Mouse (Mus musculus): ENCODE results near the gene Adora2a. TPM values are rescaled to one million over a fixed set of nuclear protein-coding genes. Genes with fewer than 3 reads are reported as not detected.
"Not testable (repeated sequence)": the region's sequence is repeated elsewhere in the genome, so short reads cannot be mapped to it uniquely, and the experiment has no call there.

The Adora2a gene
- polyA plus RNA-seq, 1 experiment from 2014 or later = 3.5 TPM

DNA sequence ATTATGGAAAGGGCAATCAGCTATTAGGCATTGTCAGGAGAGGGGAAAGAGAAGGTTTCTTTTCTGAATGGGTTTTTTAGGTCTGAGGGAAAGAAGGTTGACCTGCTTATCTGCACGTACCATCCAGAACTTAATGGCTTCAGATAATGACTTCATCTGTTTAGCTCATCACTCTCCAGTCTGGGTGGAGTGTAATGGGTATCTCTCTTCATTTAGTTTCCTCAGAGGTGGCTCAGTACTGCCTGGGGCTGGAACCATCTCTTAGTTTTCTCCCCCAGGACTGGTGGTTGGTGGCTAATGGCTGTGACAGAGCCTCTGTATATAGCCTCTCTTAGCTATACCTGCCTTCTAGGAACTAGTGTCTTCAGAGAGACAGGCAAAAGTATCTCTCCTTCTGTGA, 25.3 kb upstream of the Adora2a start:
- Histone ChIP-seq H3K4me1 (ENCODE audit: control insufficient read depth, insufficient read depth, low read length) (no peaks in the 10 kb centered on the region), H3K4me2 (ENCODE audit: low read depth, severe bottlenecking) (no peak overlapping the region), H3K27me3 (ENCODE audit: control insufficient read depth, insufficient read depth, low read length) (no peaks in the 10 kb centered on the region), H3K27ac (replicated peaks; ENCODE audit: low read depth, low read length) (no peak overlapping the region), H3K9me3 (ENCODE audit: control insufficient read depth, low read length) (no peaks in the 10 kb centered on the region), H3K9ac (ENCODE audit: low read length) (no peak overlapping the region), H3K36me3 (ENCODE audit: control insufficient read depth, insufficient read depth, low read length) (no peaks in the 10 kb centered on the region), H3K4me3 (ENCODE audit: low read depth, low read length) (no peak overlapping the region)
- 89% methylated on average over 1 of the region's 1 CpGs for WGBS
- no peak for ATAC-seq (ENCODE audit: insufficient number of reproducible peaks, low FRiP score, low TSS enrichment, low read depth)
- no peak for DNase-seq (ENCODE audit: low spot score)

GRCm38 (mm10) chr10:75292206-75292605, 24.5 kb upstream of the Adora2a start:
- ATAC-seq (ENCODE audit: insufficient number of reproducible peaks, low FRiP score, low TSS enrichment, low read depth); H3K27me3 ChIP-seq (ENCODE audit: control insufficient read depth, insufficient read depth, low read length); H3K9me3 ChIP-seq (ENCODE audit: control insufficient read depth, low read length); H3K4me1 ChIP-seq (ENCODE audit: control insufficient read depth, insufficient read depth, low read length); H3K9ac ChIP-seq (ENCODE audit: low read length); H3K27ac ChIP-seq (replicated peaks; ENCODE audit: low read depth, low read length); H3K4me3 ChIP-seq (ENCODE audit: low read depth, low read length); DNase-seq (ENCODE audit: low spot score); H3K36me3 ChIP-seq (ENCODE audit: control insufficient read depth, insufficient read depth, low read length); H3K4me2 ChIP-seq (ENCODE audit: low read depth, severe bottlenecking): not testable (repeated sequence)
- 90% methylated on average over 8 of the region's 8 CpGs for WGBS

- H3K36me3 ChIP-seq (ENCODE audit: control insufficient read depth, insufficient read depth, low read length) = no peaks in the 10 kb centered on the region
- DNase-seq (ENCODE audit: low spot score) = no peak
These were observed 23.4 kb upstream of the Adora2a start for GRCm38 (mm10) chr10:75293288-75293687.

DNA sequence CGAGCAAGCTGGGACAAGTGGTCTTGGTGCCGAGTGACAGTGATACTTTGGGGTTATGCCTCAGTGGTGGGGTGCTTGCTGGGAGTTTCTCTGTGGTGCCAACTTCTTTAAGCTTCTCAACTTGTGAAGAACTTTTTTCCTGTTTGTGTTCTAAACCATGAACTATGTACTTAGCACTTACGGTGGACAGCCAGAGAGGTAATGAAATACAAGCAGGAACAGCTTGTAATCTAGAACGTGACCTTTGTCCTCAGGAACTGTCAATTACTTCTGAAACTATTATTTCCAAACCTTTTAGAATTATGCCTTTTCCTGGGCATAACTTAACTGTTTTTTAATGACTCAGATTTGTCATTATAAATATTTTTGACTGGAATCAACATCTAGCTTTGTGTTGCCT, 22.3 kb upstream of the Adora2a start:
- no peak overlapping the region for H3K4me3 ChIP-seq (ENCODE audit: low read depth, low read length)
- H3K9me3 ChIP-seq (ENCODE audit: control insufficient read depth, low read length) = no peaks in the 10 kb centered on the region
- H3K4me1 ChIP-seq (ENCODE audit: control insufficient read depth, insufficient read depth, low read length) = no peaks in the 10 kb centered on the region
- no peak overlapping the region for H3K9ac ChIP-seq (ENCODE audit: low read length)
- H3K36me3 ChIP-seq (ENCODE audit: control insufficient read depth, insufficient read depth, low read length) = no peaks in the 10 kb centered on the region
- ATAC-seq (ENCODE audit: insufficient number of reproducible peaks, low FRiP score, low TSS enrichment, low read depth) (no peak), DNase-seq (ENCODE audit: low spot score) (no peak)
- H3K4me2 ChIP-seq (ENCODE audit: low read depth, severe bottlenecking) = no peak overlapping the region
- 65% methylated on average over 4 of the region's 4 CpGs for WGBS
- H3K27me3 ChIP-seq (ENCODE audit: control insufficient read depth, insufficient read depth, low read length) = no peaks in the 10 kb centered on the region
- no peak overlapping the region for H3K27ac ChIP-seq (replicated peaks; ENCODE audit: low read depth, low read length)

More at GRCm38 (mm10) chr10:75293288-75293687, 23.4 kb upstream of the Adora2a start:
- H3K27ac ChIP-seq (replicated peaks; ENCODE audit: low read depth, low read length) = no peak overlapping the region
- H3K4me2 ChIP-seq (ENCODE audit: low read depth, severe bottlenecking) = no peak overlapping the region
- H3K9ac ChIP-seq (ENCODE audit: low read length) = no peak overlapping the region
- H3K9me3 ChIP-seq (ENCODE audit: control insufficient read depth, low read length) = no peaks in the 10 kb centered on the region
- no peaks in the 10 kb centered on the region for H3K27me3 ChIP-seq (ENCODE audit: control insufficient read depth, insufficient read depth, low read length)
- WGBS = 89% methylated on average over 3 of the region's 3 CpGs
- no peaks in the 10 kb centered on the region for H3K4me1 ChIP-seq (ENCODE audit: control insufficient read depth, insufficient read depth, low read length)
- H3K4me3 ChIP-seq (ENCODE audit: low read depth, low read length) = no peak overlapping the region
- no peak for ATAC-seq (ENCODE audit: insufficient number of reproducible peaks, low FRiP score, low TSS enrichment, low read depth)

- DNase-seq (ENCODE audit: low spot score) (no peak), ATAC-seq (ENCODE audit: insufficient number of reproducible peaks, low FRiP score, low TSS enrichment, low read depth) (no peak)
- 80% methylated on average over 4 of the region's 4 CpGs for WGBS
- H3K36me3 ChIP-seq (ENCODE audit: control insufficient read depth, insufficient read depth, low read length) = no peaks in the 10 kb centered on the region
- no peaks in the 10 kb centered on the region for H3K4me1 ChIP-seq (ENCODE audit: control insufficient read depth, insufficient read depth, low read length)
- H3K4me3 ChIP-seq (ENCODE audit: low read depth, low read length) = no peak overlapping the region
- no peaks in the 10 kb centered on the region for H3K27me3 ChIP-seq (ENCODE audit: control insufficient read depth, insufficient read depth, low read length)
- no peaks in the 10 kb centered on the region for H3K9me3 ChIP-seq (ENCODE audit: control insufficient read depth, low read length)
- no peak overlapping the region for H3K4me2 ChIP-seq (ENCODE audit: low read depth, severe bottlenecking)
- H3K27ac ChIP-seq (replicated peaks; ENCODE audit: low read depth, low read length) = no peak overlapping the region
- no peak overlapping the region; the same call in 1 of the 2 replicates for H3K9ac ChIP-seq (ENCODE audit: low read length)
These were observed 21.8 kb upstream of the Adora2a start for GRCm38 (mm10) chr10:75294926-75295325.

GRCm38 (mm10) chr10:75298608-75299007, 18.1 kb upstream of the Adora2a start:
- no peaks in the 10 kb centered on the region for H3K4me1 ChIP-seq (ENCODE audit: control insufficient read depth, insufficient read depth, low read length)
- H3K27me3 ChIP-seq (ENCODE audit: control insufficient read depth, insufficient read depth, low read length) = no peaks in the 10 kb centered on the region
- H3K4me3 ChIP-seq (ENCODE audit: low read depth, low read length) = no peak overlapping the region
- no peaks in the 10 kb centered on the region; the same call in 1 of the 2 replicates for H3K36me3 ChIP-seq (ENCODE audit: control insufficient read depth, insufficient read depth, low read length)
- no peak overlapping the region for H3K27ac ChIP-seq (replicated peaks; ENCODE audit: low read depth, low read length)
- DNase-seq (ENCODE audit: low spot score) (no peak), ATAC-seq (ENCODE audit: insufficient number of reproducible peaks, low FRiP score, low TSS enrichment, low read depth) (no peak)
- H3K9me3 ChIP-seq (ENCODE audit: control insufficient read depth, low read length) = no peaks in the 10 kb centered on the region
- no peak overlapping the region for H3K9ac ChIP-seq (ENCODE audit: low read length)
- H3K4me2 ChIP-seq (ENCODE audit: low read depth, severe bottlenecking) = no peak overlapping the region
- 93% methylated on average over 5 of the region's 5 CpGs for WGBS

DNA sequence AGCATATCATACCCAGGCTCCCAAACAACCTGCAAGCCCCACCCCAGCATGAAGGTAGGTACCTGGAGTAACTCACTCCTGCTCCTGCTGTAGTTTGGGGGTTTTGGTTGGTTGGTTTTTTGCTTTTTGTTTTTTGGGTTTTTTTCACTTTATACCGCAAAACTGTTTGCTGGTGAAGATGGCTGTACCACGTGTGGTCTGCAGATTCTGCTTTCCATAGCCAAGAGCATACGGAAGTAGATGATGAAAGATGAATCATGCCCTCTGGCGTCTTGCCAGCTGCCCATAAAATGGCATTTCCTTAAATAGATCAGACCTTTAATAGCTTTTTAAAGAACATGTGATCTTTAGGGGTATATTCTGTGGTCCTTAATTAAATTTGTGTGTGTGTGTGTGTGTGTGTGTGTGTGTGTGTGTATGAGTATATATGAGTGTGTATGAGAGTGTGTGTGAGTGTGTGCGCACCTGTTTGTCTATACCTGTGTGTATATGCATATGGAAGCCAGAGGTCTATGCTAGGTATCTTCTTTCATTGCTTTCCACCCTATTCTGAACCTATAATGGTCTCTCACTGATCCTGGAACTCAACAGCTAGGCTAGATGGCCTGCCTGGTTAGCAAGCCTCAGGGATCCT, 16.8 kb upstream of the Adora2a start:
- no peak overlapping the region for H3K4me3 ChIP-seq (ENCODE audit: low read depth, low read length)
- H3K9me3 ChIP-seq (ENCODE audit: control insufficient read depth, low read length) = no peaks in the 10 kb centered on the region
- no peaks in the 10 kb centered on the region for H3K4me1 ChIP-seq (ENCODE audit: control insufficient read depth, insufficient read depth, low read length)
- no peak overlapping the region for H3K4me2 ChIP-seq (ENCODE audit: low read depth, severe bottlenecking)
- DNase-seq (ENCODE audit: low spot score) = no peak
- H3K27ac ChIP-seq (replicated peaks; ENCODE audit: low read depth, low read length) = no peak overlapping the region
- ATAC-seq (ENCODE audit: insufficient number of reproducible peaks, low FRiP score, low TSS enrichment, low read depth) = no peak
- no peaks in the 10 kb centered on the region for H3K27me3 ChIP-seq (ENCODE audit: control insufficient read depth, insufficient read depth, low read length)
- 84% methylated on average over 5 of the region's 5 CpGs for WGBS
- no peak overlapping the region for H3K9ac ChIP-seq (ENCODE audit: low read length)
- no peaks in the 10 kb centered on the region; the same call in 1 of the 2 replicates for H3K36me3 ChIP-seq (ENCODE audit: control insufficient read depth, insufficient read depth, low read length)

DNA sequence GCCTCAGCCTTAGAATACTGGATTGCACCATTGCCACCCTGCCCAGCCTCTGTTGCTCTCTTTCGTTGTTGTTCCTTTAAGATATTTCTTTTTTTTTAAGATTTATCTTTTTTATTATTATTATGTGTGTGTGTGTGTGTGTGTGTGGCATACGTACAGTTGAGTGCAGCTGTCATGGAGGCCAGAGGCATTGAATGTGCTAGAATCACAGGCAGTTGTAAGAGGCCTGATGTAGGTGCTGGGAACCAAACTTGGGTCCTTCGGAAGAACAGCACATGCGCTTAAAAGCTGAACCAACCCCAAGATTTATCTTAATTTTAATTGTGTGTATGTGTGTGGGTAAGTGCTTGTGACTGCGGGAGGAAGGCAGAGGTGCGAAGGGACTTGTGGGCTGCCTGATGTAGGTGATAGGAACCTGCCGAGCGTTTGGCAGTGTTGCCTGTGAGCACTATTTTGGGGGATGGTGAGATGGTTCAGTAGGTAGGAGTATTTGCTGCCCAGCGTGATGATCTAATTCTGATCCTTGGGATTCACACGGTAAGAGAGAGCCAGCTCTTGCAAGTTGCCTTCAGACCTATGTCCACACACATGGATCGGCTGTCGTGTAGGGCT, 15.4 kb upstream of the Adora2a start:
- no peaks in the 10 kb centered on the region; the same call in 1 of the 2 replicates for H3K36me3 ChIP-seq (ENCODE audit: control insufficient read depth, insufficient read depth, low read length)

More for the DNA sequence above, 15.4 kb upstream of the Adora2a start:
- no peak overlapping the region for H3K4me2 ChIP-seq (ENCODE audit: low read depth, severe bottlenecking)
- H3K9ac ChIP-seq (ENCODE audit: low read length) = no peak overlapping the region
- no peaks in the 10 kb centered on the region for H3K9me3 ChIP-seq (ENCODE audit: control insufficient read depth, low read length)
- ATAC-seq (ENCODE audit: insufficient number of reproducible peaks, low FRiP score, low TSS enrichment, low read depth) = no peak
- no peak overlapping the region for H3K4me3 ChIP-seq (ENCODE audit: low read depth, low read length)
- DNase-seq (ENCODE audit: low spot score) = no peak
- no peaks in the 10 kb centered on the region for H3K4me1 ChIP-seq (ENCODE audit: control insufficient read depth, insufficient read depth, low read length)
- H3K27me3 ChIP-seq (ENCODE audit: control insufficient read depth, insufficient read depth, low read length) = no peaks in the 10 kb centered on the region
- WGBS = 92% methylated on average over 12 of the region's 12 CpGs
- H3K27ac ChIP-seq (replicated peaks; ENCODE audit: low read depth, low read length) = no peak overlapping the region
